ENCODE assay signal across 8 mouse cellular contexts in the genomic region with DNA sequence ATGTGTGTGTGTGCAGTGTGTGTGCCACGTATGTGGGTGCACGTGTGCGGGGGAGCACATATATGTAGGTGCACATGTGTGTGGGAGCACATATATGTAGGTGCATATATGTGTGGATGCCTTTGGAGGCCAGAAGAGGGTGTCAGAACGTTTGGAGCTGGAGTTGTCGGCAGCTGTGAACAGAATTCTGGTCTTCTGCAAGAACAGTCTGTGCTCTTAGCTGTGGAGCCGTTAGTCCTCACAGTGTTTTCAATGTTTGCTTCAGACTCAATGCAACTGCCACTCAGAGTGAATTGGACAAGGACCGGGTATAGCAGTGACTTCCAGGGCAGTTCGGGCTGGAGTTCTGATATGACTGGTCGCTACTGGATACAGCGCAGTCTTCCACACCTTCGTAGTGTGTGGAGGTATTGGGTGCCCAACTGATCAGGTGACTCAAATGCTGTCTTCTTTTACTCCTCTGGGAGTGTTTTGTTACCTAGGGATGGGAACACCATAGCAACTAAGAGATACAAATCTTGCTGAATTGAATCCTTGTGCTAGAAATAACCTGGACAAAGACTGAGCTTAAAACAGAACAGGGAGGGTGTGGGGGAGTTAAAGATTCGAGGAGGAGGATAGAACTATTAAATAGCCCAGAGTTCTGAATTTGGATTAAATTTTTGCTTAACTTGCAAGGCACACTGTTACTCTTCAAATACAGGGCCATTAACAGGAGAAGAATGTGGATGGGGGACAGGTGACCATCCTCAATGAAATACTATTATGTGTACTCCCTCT. TPM values are rescaled to one million over a fixed set of nuclear protein-coding genes. Genes with fewer than 3 reads are reported as not detected.
DNase-seq lines count a peak whose midpoint lies in the region; ATAC-seq and TF ChIP-seq lines count a peak whose summit lies in the region.

No protein-coding gene starts in this region.

- H3K4me1 ChIP-seq in forebrain, embryonic 12.5 days, result peaks cover 13% of the 10 kb centered on the region
- H3K4me1 ChIP-seq in liver, embryonic 13.5 days (replicated peaks), result peaks cover 83% of the 10 kb centered on the region

- H3K36me3 ChIP-seq in forebrain, embryonic 12.5 days (replicated peaks), result peaks cover 6% of the 10 kb centered on the region; the same call in 1 of the 2 replicates
- peaks cover 17% of the 10 kb centered on the region for H3K36me3 ChIP-seq in liver, embryonic 13.5 days

- H3K27me3 ChIP-seq in forebrain, embryonic 12.5 days, result no peaks in the 10 kb centered on the region; the same call in 1 of the 2 replicates
- H3K27me3 ChIP-seq in liver, embryonic 13.5 days, result no peaks in the 10 kb centered on the region

- peak overlapping the region; percentile 98 for H3K4me2 ChIP-seq in forebrain, embryonic 12.5 days
- H3K4me2 ChIP-seq in liver, embryonic 13.5 days, result peak overlapping the region; percentile 99

- no peak for TF ChIP-seq CTCF in gastrocnemius, adult 2 months (IDR thresholded peaks at IDR 0.05)

- H3K4me3 ChIP-seq in gastrocnemius, adult 2 months, result peak overlapping the region; percentile 95
- H3K4me3 ChIP-seq in forebrain, embryonic 12.5 days (replicated peaks), result peak overlapping the region; percentile 89
- peak overlapping the region; percentile 96 for H3K4me3 ChIP-seq in liver, embryonic 13.5 days (replicated peaks)

- intact Hi-C loops in gastrocnemius, adult 2 months (cut with DNase I), result no loop called here
- intact Hi-C loops in gastrocnemius, postnatal 14 days (cut with DNase I; ENCODE audit: low total_unique reads), result no loop called here

- H3K27ac ChIP-seq in gastrocnemius, adult 2 months, result peak overlapping the region; percentile 90
- no peak overlapping the region; the same call in 1 of the 2 replicates for H3K27ac ChIP-seq in forebrain, embryonic 12.5 days
- peak overlapping the region; percentile 95 for H3K27ac ChIP-seq in liver, embryonic 13.5 days

- peak overlapping the region; percentile 93 for H3K9ac ChIP-seq in forebrain, embryonic 12.5 days
- H3K9ac ChIP-seq in liver, embryonic 13.5 days, result peak overlapping the region; percentile 99

- no peak for ATAC-seq in forebrain, embryonic 12.5 days (ENCODE audit: low FRiP score)
- no peak for ATAC-seq in liver, embryonic 13.5 days (ENCODE audit: low read depth)

- H3K9me3 ChIP-seq in forebrain, embryonic 12.5 days, result 0 out of 2 replicates have a peak, but pooled peaks cover 7% of the 10 kb centered on the region
- no peaks in the 10 kb centered on the region for H3K9me3 ChIP-seq in liver, embryonic 13.5 days (replicated peaks)

- no peak for DNase-seq in gastrocnemius, adult 2 months
- DNase-seq in gastrocnemius, postnatal 14 days, result no peak
- DNase-seq in A20 (ENCODE audit: low read depth, low spot score), result peak; percentile 16
- DNase-seq in liver, embryonic 13.5 days, result no peak
- no peak for DNase-seq in ovary, postnatal 14 days (ENCODE audit: low spot score)
- no peak for DNase-seq in adrenal gland, adult 18-20 months (ENCODE audit: low spot score in 2 of 2)
- no peak for DNase-seq in layer of hippocampus, adult 18-20 months (ENCODE audit: low spot score in 2 of 2)

- WGBS in forebrain, embryonic 12.5 days, result 78% methylated on average over 12 of the region's 12 CpGs
- WGBS in liver, embryonic 13.5 days (ENCODE audit: insufficient replicate concordance), result 73% methylated on average over 12 of the region's 12 CpGs

RNA-seq across cellular contexts. Expression of a gene that starts 1.0 kb away (rescaled TPM):
- 1 to 10 TPM; 1.4 to 2.1 TPM for total RNA-seq in gastrocnemius, adult 2 months (2021)
- total RNA-seq in gastrocnemius, postnatal 14 days (2021), result 1 to 10 TPM; 5.0 to 5.7 TPM
- polyA plus RNA-seq in forebrain, embryonic 12.5 days (2016; fragmentation: Nextera tagmentation; extraction: Ambion mirVana), result 11.9 and 13.5 TPM in 2 replicates
- polyA plus RNA-seq in liver, embryonic 13.5 days (2015; fragmentation: Nextera tagmentation; extraction: Ambion mirVana), result 4.1 and 5.7 TPM in 2 replicates
- 100 to 1,000 TPM in 1 of 2 experiments, 10 to 100 TPM in 1; 60.4 to 113 TPM for total RNA-seq in adrenal gland, adult 18-20 months (2021)
- total RNA-seq in layer of hippocampus, adult 18-20 months (2021), result 10 to 100 TPM; 56.7 to 57.8 TPM

Comparison
In these comparisons a context has a peak if more than half of its experiments do, and no peak if none do; other contexts are left out.
1. RNA of a gene that starts 1.0 kb away (total RNA-seq): 60.4 to 113 TPM in adrenal gland, adult 18-20 months and 56.7 to 57.8 TPM in layer of hippocampus, adult 18-20 months; 5.0 to 5.7 TPM in gastrocnemius, postnatal 14 days and 1.4 to 2.1 TPM in gastrocnemius, adult 2 months; every median in the first group is over 4 times any median in the second.
2. Peak in every context shown above with its lines, with median percentiles within 50 percentile points of each other: H3K4me3 ChIP-seq.